Mouse (Mus musculus) gonadal fat pad, adult 2 months (tissue): ENCODE data around the gene Glyctk. TPM values are rescaled to one million over a fixed set of nuclear protein-coding genes. Genes with fewer than 3 reads are reported as not detected.

ENCODE experiments used
- DNase-seq: peaks from one replicate; pipeline ENCODE4 v3.0.0-alpha.2; 2012; ENCODE audit warnings: low read depth
- polyA plus RNA-seq: library from polyadenylated mRNA; depleted of rRNA; stranded (reverse); fragments of >200 nt; gene quantifications from 2 replicates; pipeline ENCODE4 v1.2.3, GENCODE M21; 2012; rRNA removed

Gene Glyctk
- polyA plus RNA-seq, result 6.9 and 9.0 TPM in 2 replicates

DNA sequence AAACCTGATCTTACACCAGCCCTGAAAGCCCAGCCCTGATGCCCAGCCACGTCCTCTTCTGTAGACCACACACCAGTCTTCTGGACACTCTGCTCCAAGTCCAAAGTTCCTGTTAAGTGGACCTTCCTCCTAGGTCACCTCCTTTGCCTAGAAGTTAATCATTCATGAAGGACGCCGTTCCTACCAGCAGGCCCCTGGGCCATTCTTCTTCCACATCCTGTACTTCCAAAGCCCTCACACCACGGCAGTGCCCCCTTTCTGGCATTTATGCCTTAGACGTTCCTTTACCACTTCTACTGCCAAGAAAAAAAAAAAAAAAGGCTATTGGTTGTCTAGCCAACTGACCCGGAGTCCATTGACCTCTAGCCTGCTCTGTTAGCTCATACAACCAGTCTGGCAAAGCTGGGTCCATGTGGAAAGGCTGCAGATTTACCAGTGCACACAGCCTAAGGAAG, at the start of gene Glyctk:
Gene Glyctk (minus strand): TSS at position 102 of the 455 bp plus-strand sequence.
- DNase-seq, result no peak

DNA sequence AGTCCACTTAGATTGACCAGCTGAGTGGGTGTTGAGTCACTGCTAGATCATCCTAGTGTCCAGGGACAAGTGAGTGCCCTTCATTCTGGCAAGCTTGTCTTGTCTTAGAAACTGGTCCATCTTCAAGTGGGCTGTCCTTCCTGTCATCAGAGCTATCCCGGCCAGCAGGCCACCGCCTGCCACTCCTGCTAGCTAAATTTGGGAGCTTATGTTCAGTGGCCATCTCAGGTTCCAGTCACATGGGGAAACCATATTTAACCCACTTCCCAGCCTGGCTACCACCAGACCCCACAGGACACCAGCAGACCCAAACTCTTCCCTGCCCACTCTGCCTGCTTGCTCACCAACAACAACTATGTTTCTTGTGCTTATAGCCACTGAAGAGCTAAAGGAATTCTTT, 48.6 kb upstream of the Glyctk start:
- DNase-seq, result no peak

DNA sequence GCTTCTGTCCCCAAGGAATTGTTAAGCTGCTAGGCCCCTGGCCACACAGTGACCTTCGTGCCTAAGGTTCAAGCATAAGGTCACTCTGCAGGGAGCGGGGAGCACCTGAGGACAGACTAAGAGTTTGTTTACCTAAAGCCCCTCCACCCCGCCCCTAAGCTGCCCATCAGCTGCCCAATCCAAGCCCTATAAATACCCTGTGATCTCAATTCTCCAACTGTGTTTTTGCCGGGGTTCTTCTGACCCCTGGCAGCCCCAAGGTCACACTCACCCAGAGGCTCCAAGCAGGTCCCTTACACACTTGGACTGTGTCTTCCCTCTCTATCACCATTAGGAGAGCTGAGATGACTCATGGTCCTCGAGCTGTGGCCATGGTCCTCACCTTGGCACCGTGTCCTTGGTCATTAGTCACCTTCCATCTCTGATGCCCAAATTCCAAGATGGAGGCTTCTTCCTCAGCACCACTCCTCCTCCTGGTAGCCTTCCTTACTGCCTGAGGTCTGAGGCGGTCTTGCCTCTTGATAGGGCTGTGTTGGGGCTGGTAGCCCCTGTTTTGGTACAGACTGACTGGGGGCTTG, 47.9 kb upstream of the Glyctk start:
- no peak for DNase-seq

GRCm38 (mm10) chr9:106203990-106204851, 46.3 kb upstream of the Glyctk start:
- DNase-seq, result no peak

- no peak for DNase-seq
These were observed 45.1 kb upstream of the Glyctk start, which contains the start of gene Twf2 for GRCm38 (mm10) chr9:106202819-106203636. Gene Twf2 (plus strand): TSS chr9:106203108.

- no peak for DNase-seq
These were observed 44.0 kb upstream of the Glyctk start for GRCm38 (mm10) chr9:106201895-106202294.

DNA sequence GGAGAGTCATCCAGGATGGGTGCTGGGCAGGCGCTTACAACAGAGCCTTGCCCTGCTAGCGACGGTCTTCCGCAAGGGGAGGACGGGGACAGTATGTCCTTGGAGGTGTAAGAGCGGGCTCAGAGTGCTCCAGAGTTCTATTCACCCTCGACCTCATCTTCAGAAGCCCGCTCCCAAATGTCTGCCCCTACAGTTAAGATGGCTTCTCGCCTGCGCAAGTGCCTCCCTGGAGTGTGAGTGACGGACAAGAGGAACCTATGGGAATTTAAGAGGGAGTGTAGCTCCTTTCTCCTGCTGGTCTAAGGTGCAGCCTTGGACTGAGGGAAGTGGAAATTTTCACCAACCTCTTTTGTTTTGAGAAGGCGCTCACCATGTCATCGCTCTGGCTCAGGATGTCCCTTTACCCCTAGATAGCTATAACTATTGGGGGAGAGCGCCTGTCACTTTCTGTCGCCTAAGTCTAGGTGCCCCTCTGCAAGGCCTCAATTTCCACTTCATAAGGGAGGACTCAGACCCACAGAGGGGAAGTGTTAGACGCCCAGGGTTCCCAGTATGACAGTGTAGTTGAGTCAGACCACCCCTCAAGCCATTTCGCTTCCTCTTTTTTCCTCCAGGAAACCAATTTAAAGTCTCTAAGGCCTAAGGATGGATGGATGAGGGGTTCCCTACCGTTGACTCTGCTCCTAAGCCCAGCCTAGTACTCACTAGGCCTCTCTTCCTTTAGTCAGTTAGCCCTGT, 41.8 kb upstream of the Glyctk start, which contains the start of gene Ppm1m:
Gene Ppm1m (minus strand): TSS at position 212 of the 738 bp plus-strand sequence.
- no peak for DNase-seq

DNA sequence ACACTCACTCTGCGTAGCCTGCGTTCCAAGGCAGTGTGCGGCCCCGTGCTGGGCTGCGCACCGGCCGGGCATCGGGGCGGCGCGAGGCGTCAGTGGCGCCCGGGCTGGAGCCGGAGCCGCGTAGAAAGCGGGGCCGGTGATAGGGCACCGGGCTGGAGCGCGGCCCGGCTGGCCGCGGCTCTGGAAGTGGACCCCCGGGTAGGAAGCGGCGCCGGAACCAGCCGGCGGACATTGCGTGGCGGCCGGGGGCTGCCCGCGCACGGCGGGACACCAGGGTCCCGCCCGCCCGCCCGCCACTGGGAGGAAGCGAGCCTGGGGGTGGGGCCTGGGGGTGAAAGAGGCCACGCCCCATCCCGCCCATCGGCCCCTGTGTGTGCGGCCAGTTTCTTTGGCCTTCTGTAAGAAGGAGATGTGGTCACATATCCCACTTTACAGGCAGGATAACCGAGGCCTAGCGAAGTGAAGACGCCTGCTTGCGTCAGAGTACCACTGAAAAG, 41.1 kb upstream of the Glyctk start:
- DNase-seq, result no peak

GRCm38 (mm10) chr9:106197732-106198131, 39.8 kb upstream of the Glyctk start:
- DNase-seq, result no peak

DNA sequence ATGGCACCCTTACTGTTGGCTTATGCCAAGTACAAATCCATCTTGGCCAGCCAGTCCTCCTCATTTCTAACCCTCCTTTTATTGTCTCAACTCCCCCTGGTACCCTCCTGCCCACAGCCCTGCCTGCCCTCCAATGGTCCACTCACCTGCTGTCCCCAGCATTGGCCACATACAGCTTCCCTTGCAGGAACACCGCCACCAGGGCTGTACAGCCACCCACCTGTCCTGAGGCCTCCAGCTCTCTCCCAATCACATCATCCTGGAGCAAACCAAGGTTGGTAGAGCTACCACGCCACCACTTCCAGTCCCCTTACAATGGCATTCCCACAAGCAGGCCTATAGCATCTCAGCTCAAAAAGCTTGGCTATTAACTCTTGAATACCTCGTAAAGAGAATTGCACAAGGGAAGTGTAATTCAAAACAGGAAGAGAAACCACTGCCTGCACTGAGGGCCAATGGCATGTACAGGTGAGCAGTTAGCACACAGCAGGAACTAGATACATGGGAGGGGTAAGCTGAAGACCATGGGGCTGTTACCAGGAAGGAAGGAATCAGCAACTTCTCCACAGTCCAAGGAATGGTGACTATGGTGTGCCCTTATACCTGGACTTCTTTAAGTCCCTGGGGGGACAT, 39.3 kb upstream of the Glyctk start:
- DNase-seq, result no peak

- no peak for DNase-seq
These were observed 37.8 kb upstream of the Glyctk start for GRCm38 (mm10) chr9:106195693-106196092.

DNA sequence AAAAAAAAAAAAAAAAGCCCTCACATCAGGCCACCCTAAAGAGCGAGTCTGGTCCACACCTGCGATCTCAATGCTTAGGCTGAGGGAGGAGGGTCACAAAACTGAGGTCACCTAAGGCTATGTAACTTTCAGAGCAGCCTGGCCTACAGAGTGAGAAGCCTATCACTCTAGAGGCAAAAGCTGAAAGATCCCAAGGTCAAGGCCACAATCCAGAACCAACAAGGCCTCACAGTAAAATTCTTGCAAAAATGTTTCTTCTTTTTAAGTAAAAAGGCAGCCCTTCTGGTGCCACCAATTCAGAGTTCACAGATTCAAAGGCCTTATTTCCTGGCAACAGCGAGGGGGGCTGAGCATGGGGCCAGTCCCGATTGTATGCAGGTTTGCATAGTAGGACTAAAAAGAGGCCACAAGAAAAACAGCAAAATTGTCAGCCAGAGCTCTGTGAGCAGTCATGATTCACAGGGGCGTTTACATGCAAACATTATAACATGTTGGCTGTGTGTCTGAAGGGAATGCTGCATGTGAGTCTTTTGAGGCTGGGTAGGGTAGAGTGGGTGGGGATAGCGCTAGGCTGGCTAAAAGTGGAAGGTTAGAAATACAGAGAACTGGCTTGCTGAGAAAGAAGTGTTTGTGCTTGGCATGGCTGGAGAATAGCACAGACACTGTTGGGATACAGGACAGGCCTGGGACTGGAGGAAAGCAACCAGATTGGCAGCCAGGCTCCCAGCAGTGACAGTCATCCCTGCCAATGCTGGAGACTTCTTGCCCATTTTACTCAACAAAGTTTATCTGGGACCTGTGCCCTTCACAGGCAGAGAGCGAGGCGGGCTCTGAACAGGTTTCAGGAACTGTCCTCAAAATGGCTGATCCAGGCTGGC, 36.2 kb upstream of the Glyctk start:
- no peak for DNase-seq

DNA sequence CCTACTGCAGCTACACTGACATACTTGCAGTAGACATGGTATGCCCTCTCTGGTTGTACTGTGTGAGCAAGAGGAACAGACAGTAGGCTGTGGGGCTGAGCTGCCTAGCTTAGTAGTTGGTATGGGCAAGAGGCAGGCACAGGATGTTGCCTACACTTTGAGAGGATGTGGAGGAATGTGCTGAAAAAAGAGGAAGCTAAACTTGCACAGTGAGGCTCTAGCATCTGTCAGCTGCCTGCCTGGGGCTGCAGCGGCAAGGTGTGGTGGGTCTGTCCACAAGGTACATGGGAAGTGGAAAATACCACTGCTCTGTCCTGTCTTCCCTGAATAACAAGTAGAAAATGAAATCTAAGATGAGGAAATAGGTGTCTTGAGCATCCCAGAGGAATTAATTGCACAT, 35.1 kb upstream of the Glyctk start:
- DNase-seq, result no peak

GRCm38 (mm10) chr9:106192024-106192423, 34.1 kb upstream of the Glyctk start:
- no peak for DNase-seq

- no peak for DNase-seq
These were observed 33.4 kb upstream of the Glyctk start for GRCm38 (mm10) chr9:106191355-106191754.

DNA sequence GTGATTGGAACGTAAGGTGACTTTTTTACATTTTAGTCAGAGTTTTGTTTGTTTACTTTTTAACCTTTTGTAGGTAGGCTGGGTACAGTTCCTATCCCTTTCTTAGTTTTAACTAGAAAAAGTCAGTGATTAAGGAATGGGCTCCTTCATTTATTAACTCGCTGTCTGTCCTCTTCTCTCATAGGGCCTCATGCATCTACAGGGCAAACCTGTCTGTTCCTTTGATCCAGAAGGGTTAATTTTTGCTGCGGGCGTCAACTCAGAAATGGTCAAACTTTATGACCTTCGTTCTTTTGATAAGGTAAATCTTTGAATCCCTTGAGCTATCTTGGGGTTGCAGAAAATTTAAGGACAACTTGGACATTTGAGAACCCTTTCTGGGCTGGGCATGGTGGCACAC, 26.1 kb upstream of the Glyctk start:
- no peak for DNase-seq

DNA sequence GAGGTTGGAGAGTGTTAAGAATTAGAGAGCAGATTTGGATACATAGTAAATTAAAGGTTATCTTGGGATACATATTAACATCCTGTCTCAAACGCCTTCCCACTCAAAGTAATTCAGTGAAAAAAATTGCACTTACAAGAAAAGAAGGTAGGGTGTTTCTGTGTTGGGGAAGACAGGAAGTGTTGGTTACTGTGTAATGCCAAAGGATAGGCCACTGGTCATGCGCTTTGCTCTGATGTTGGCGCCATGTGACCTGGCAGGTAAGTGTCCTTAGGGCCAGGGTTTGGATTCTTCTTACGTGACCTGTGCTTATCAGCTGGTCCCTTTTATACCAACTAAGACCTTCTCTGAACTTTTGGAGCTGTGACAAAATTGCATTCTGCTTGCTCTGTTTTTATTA, 24.2 kb upstream of the Glyctk start:
- DNase-seq, result no peak

- DNase-seq, result no peak
These were observed 22.0 kb upstream of the Glyctk start for GRCm38 (mm10) chr9:106179964-106180363.

DNA sequence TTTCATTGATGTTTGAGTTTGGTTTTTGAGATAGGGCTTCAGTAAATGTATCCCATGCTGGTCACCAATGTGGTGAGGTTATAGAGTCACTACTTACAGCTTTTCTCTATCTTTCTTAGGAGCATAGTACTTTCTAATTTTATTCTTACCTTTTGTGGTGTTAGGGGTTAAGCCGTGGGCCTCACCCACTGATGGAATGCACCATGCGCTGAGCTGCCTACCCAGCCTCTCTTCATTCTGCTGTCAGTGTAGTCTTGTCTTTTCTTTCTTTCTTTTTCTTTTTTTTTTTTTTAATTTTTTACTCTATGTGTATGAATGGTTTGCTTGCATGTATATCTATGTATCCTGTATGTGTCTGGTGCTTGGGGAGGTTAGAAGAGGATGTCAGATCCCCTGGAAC, 21.5 kb upstream of the Glyctk start:
- DNase-seq, result no peak

- no peak for DNase-seq
These were observed 19.9 kb upstream of the Glyctk start for GRCm38 (mm10) chr9:106177799-106178198.
